Mouse (Mus musculus) forebrain, embryonic 16.5 days (tissue): ENCODE measurements around the gene Sbk1. TPM values are rescaled to one million over a fixed set of nuclear protein-coding genes. Genes with fewer than 3 reads are reported as not detected.
"Not testable (repeated sequence)": the region's sequence is repeated elsewhere in the genome, so short reads cannot be mapped to it uniquely, and the experiment has no call there.

Experiments
- ATAC-seq: fragments of 200-750 bp; cut with Nextera tagmentation; 2 replicates; pipeline ENCODE4 v1.8.0; 2017; ENCODE audit warnings: mild to moderate bottlenecking, moderate library complexity
- H3K27ac ChIP-seq: fragments of 300-500 bp; sonication (generic); 2 replicates; pipeline ENCODE4 v1.5.1; 2014; ENCODE audit warnings: low read length, control low read depth
- H3K27me3 ChIP-seq: fragments of 300-500 bp; sonication (generic); replicated peaks from 2 replicates; pipeline ENCODE4 v1.6.1; 2014; ENCODE audit warnings: low read length; ENCODE audit not compliant: control insufficient read depth, insufficient read depth
- H3K36me3 ChIP-seq: fragments of 300-500 bp; sonication (generic); 2 replicates; pipeline ENCODE4 v1.6.1; 2014; ENCODE audit not compliant: control insufficient read depth, insufficient read depth
- H3K4me1 ChIP-seq: fragments of 300-500 bp; sonication (generic); replicated peaks from 2 replicates; pipeline ENCODE4 v1.6.1; 2014; ENCODE audit warnings: low read length; ENCODE audit not compliant: control insufficient read depth, insufficient read depth
- H3K4me2 ChIP-seq: fragments of 300-500 bp; sonication (generic); 2 replicates; pipeline ENCODE4 v1.6.1; 2014; ENCODE audit warnings: mild to moderate bottlenecking, low read length, control low read depth
- H3K4me3 ChIP-seq: fragments of 300-500 bp; sonication (generic); replicated peaks from 2 replicates; pipeline ENCODE4 v1.5.1; 2014; ENCODE audit warnings: mild to moderate bottlenecking, low read length, control low read depth
- H3K9ac ChIP-seq: fragments of 300-500 bp; sonication (generic); replicated peaks from 2 replicates; pipeline ENCODE4 v1.6.1; 2014; ENCODE audit warnings: low read depth, low read length, control low read depth
- H3K9me3 ChIP-seq: fragments of 300-500 bp; sonication (generic); 2 replicates; pipeline ENCODE4 v1.6.1; 2016; ENCODE audit warnings: low read length; ENCODE audit not compliant: control insufficient read depth
- WGBS: fragments of 180-500 bp; shearing (Covaris S2); extraction: QIAGEN DNeasy Blood & Tissue Kit; methylation state at CpG from one replicate; pipeline ENCODE4 v1.1.7; 2014; 5-methylcytosine and 5-hydroxymethylcytosine counted together
- polyA plus RNA-seq: library from polyadenylated mRNA; unstranded; fragments of >200 nt; fragmentation: Nextera tagmentation; extraction: Ambion mirVana; gene quantifications from 2 replicates; pipeline ENCODE4 v1.2.1, GENCODE M21; 2015

Sbk1 gene
- polyA plus RNA-seq, 1 experiment from 2014 or later: 295 TPM

GRCm38 (mm10) chr7:126323729-126324128 lies 51.3 kb downstream of the Sbk1 start:
- no peak for ATAC-seq
- H3K27me3 ChIP-seq: no peaks in the 10 kb centered on the region
- no peak overlapping the region for H3K27ac ChIP-seq
- no peaks in the 10 kb centered on the region for H3K36me3 ChIP-seq
- no peaks in the 10 kb centered on the region for H3K9me3 ChIP-seq
- no peaks in the 10 kb centered on the region for H3K4me1 ChIP-seq
- no peak overlapping the region for H3K4me3 ChIP-seq
- H3K4me2 ChIP-seq: no peak overlapping the region
- WGBS: 10% methylated on average over 11 of the region's 11 CpGs
- no peak overlapping the region for H3K9ac ChIP-seq

- Histone ChIP-seq H3K9me3 (no peaks in the 10 kb centered on the region), H3K4me3 (no peak overlapping the region), H3K27me3 (no peaks in the 10 kb centered on the region), H3K4me2 (no peak overlapping the region), H3K4me1 (no peaks in the 10 kb centered on the region), H3K36me3 (no peaks in the 10 kb centered on the region), H3K27ac (no peak overlapping the region), H3K9ac (no peak overlapping the region)
- WGBS: 60% methylated on average over 3 of the region's 3 CpGs
- no peak for ATAC-seq
Observed at GRCm38 (mm10) chr7:126324791-126325190, 52.4 kb downstream of the Sbk1 start.

- not testable (repeated sequence) for H3K36me3 ChIP-seq, H3K4me3 ChIP-seq, H3K27me3 ChIP-seq, H3K4me1 ChIP-seq, H3K9me3 ChIP-seq, H3K27ac ChIP-seq, H3K4me2 ChIP-seq, H3K9ac ChIP-seq, ATAC-seq
- WGBS: 16% methylated on average over 9 of the region's 9 CpGs
Observed at GRCm38 (mm10) chr7:126325576-126326273, 53.3 kb downstream of the Sbk1 start.

- H3K4me1 ChIP-seq, H3K27me3 ChIP-seq, H3K4me2 ChIP-seq, H3K4me3 ChIP-seq, H3K9ac ChIP-seq, H3K27ac ChIP-seq, ATAC-seq, H3K9me3 ChIP-seq, H3K36me3 ChIP-seq: not testable (repeated sequence)
- 96% methylated on average over 4 of the region's 6 CpGs for WGBS
Observed at GRCm38 (mm10) chr7:126328848-126329247, 56.4 kb downstream of the Sbk1 start.

- H3K27me3 ChIP-seq: no peaks in the 10 kb centered on the region
- H3K27ac ChIP-seq: no peak overlapping the region
- no peaks in the 10 kb centered on the region for H3K36me3 ChIP-seq
- H3K4me1 ChIP-seq: no peaks in the 10 kb centered on the region
- no peak overlapping the region for H3K4me3 ChIP-seq
- ATAC-seq: no peak
- H3K9me3 ChIP-seq: no peaks in the 10 kb centered on the region
- no peak overlapping the region for H3K9ac ChIP-seq
- WGBS: 90% methylated on average over 9 of the region's 9 CpGs
- H3K4me2 ChIP-seq: no peak overlapping the region
Observed at GRCm38 (mm10) chr7:126329907-126330645, 57.7 kb downstream of the Sbk1 start.

- Histone ChIP-seq H3K4me1 (no peaks in the 10 kb centered on the region), H3K36me3 (no peaks in the 10 kb centered on the region), H3K4me2 (no peak overlapping the region), H3K27me3 (no peaks in the 10 kb centered on the region), H3K9me3 (no peaks in the 10 kb centered on the region), H3K4me3 (no peak overlapping the region), H3K9ac (no peak overlapping the region), H3K27ac (no peak overlapping the region)
- no peak for ATAC-seq
- WGBS: 63% methylated on average over 2 of the region's 2 CpGs
Observed at GRCm38 (mm10) chr7:126330693-126331092, 58.3 kb downstream of the Sbk1 start.

GRCm38 (mm10) chr7:126332691-126333090 lies 60.3 kb downstream of the Sbk1 start:
- no peak for ATAC-seq
- 69% methylated on average over 3 of the region's 3 CpGs for WGBS
- Histone ChIP-seq H3K9me3 (no peaks in the 10 kb centered on the region), H3K27me3 (no peaks in the 10 kb centered on the region), H3K4me2 (no peak overlapping the region), H3K36me3 (no peaks in the 10 kb centered on the region), H3K4me1 (no peaks in the 10 kb centered on the region), H3K9ac (no peak overlapping the region), H3K4me3 (no peak overlapping the region), H3K27ac (no peak overlapping the region)

- no peak for ATAC-seq
- 85% methylated on average over 1 of the region's 1 CpGs for WGBS
- Histone ChIP-seq H3K27me3 (no peaks in the 10 kb centered on the region), H3K36me3 (no peaks in the 10 kb centered on the region), H3K4me1 (no peaks in the 10 kb centered on the region), H3K4me2 (no peak overlapping the region), H3K9me3 (no peaks in the 10 kb centered on the region), H3K27ac (no peak overlapping the region), H3K9ac (no peak overlapping the region), H3K4me3 (no peak overlapping the region)
Observed at GRCm38 (mm10) chr7:126335556-126335955, 63.1 kb downstream of the Sbk1 start.

- Histone ChIP-seq H3K36me3 (no peaks in the 10 kb centered on the region), H3K4me2 (no peak overlapping the region), H3K4me3 (no peak overlapping the region), H3K9me3 (no peaks in the 10 kb centered on the region), H3K27me3 (no peaks in the 10 kb centered on the region), H3K4me1 (no peaks in the 10 kb centered on the region), H3K9ac (no peak overlapping the region), H3K27ac (no peak overlapping the region)
- 84% methylated on average over 8 of the region's 8 CpGs for WGBS
- ATAC-seq: no peak
Observed at GRCm38 (mm10) chr7:126338906-126339305, 66.5 kb downstream of the Sbk1 start.
